Mouse (Mus musculus): ENCODE data around the gene Dpy30. TPM values are rescaled to one million over a fixed set of nuclear protein-coding genes. Genes with fewer than 3 reads are reported as not detected.
A peak's percentile ranks its signal among the peaks of the same experiment; 100 is the strongest.
"Not testable (repeated sequence)": the region's sequence is repeated elsewhere in the genome, so short reads cannot be mapped to it uniquely, and the experiment has no call there.

Gene Dpy30
- polyA plus RNA-seq, 1 experiment from 2014 or later, result 209 TPM

- H3K36me3 ChIP-seq, result peaks cover 16% of the 10 kb centered on the region; the same call in 1 of the 2 replicates
- H3K27me3 ChIP-seq (replicated peaks), result no peaks in the 10 kb centered on the region
- peak overlapping the region; percentile 82 for H3K4me2 ChIP-seq (replicated peaks)
- no peak; the same call in 1 of the 2 replicates for ATAC-seq (ENCODE audit: low FRiP score, low read depth)
- H3K4me3 ChIP-seq, result peak overlapping the region; percentile 77
- no peaks in the 10 kb centered on the region for H3K9me3 ChIP-seq
- peaks cover 8% of the 10 kb centered on the region for H3K4me1 ChIP-seq
- H3K9ac ChIP-seq, result peak overlapping the region; percentile 68
- under 1% methylated on average over 45 of the region's 45 CpGs for WGBS
- H3K27ac ChIP-seq, result peak overlapping the region; percentile 84
These were observed 8.1 kb downstream of the Dpy30 start for GRCm38 (mm10) chr17:74315445-74316308.

GRCm38 (mm10) chr17:74306021-74306420 is 17.7 kb downstream of the Dpy30 start:
- no peak overlapping the region for H3K9ac ChIP-seq
- H3K36me3 ChIP-seq, result peaks cover 51% of the 10 kb centered on the region
- H3K27me3 ChIP-seq (replicated peaks), result no peaks in the 10 kb centered on the region
- WGBS, result 92% methylated on average over 1 of the region's 1 CpGs
- H3K9me3 ChIP-seq, result no peaks in the 10 kb centered on the region
- no peak overlapping the region for H3K4me3 ChIP-seq
- H3K27ac ChIP-seq, result no peak overlapping the region
- no peaks in the 10 kb centered on the region for H3K4me1 ChIP-seq
- no peak overlapping the region for H3K4me2 ChIP-seq (replicated peaks)
- ATAC-seq (ENCODE audit: low FRiP score, low read depth), result no peak

- no peak overlapping the region for H3K4me2 ChIP-seq (replicated peaks)
- no peak for ATAC-seq (ENCODE audit: low FRiP score, low read depth)
- no peaks in the 10 kb centered on the region for H3K9me3 ChIP-seq
- peaks cover 53% of the 10 kb centered on the region for H3K36me3 ChIP-seq
- H3K4me3 ChIP-seq, result no peak overlapping the region
- H3K4me1 ChIP-seq, result no peaks in the 10 kb centered on the region
- 95% methylated on average over 4 of the region's 4 CpGs for WGBS
- no peak overlapping the region for H3K27ac ChIP-seq
- H3K9ac ChIP-seq, result no peak overlapping the region
- no peaks in the 10 kb centered on the region for H3K27me3 ChIP-seq (replicated peaks)
These were observed 18.1 kb downstream of the Dpy30 start for GRCm38 (mm10) chr17:74305616-74306015.

- H3K4me3 ChIP-seq, result no peak overlapping the region
- H3K36me3 ChIP-seq, result peaks cover 49% of the 10 kb centered on the region
These were observed 19.7 kb downstream of the Dpy30 start for GRCm38 (mm10) chr17:74304060-74304459.

GRCm38 (mm10) chr17:74300089-74300488 is 23.7 kb downstream of the Dpy30 start:
- Histone ChIP-seq H3K9ac (no peak overlapping the region), H3K27me3 (replicated peaks) (no peaks in the 10 kb centered on the region), H3K36me3 (peaks cover 30% of the 10 kb centered on the region), H3K4me3 (no peak overlapping the region), H3K4me2 (replicated peaks) (no peak overlapping the region), H3K4me1 (no peaks in the 10 kb centered on the region), H3K27ac (no peak overlapping the region), H3K9me3 (no peaks in the 10 kb centered on the region)
- 89% methylated on average over 5 of the region's 5 CpGs for WGBS
- ATAC-seq (ENCODE audit: low FRiP score, low read depth), result no peak

More at GRCm38 (mm10) chr17:74304060-74304459, 19.7 kb downstream of the Dpy30 start:
- Histone ChIP-seq H3K27me3 (replicated peaks) (no peaks in the 10 kb centered on the region), H3K27ac (no peak overlapping the region), H3K4me1 (no peaks in the 10 kb centered on the region), H3K9me3 (no peaks in the 10 kb centered on the region), H3K9ac (no peak overlapping the region), H3K4me2 (replicated peaks) (no peak overlapping the region)
- WGBS, result 95% methylated on average over 4 of the region's 4 CpGs
- ATAC-seq (ENCODE audit: low FRiP score, low read depth), result no peak

GRCm38 (mm10) chr17:74296991-74297390 is 26.8 kb downstream of the Dpy30 start:
- ATAC-seq (ENCODE audit: low FRiP score, low read depth); H3K27ac ChIP-seq: not testable (repeated sequence)
- WGBS, result 96% methylated on average over 5 of the region's 5 CpGs

GRCm38 (mm10) chr17:74296076-74296823 is 27.5 kb downstream of the Dpy30 start:
- H3K4me2 ChIP-seq (replicated peaks), result peak overlapping the region; percentile 64
- no peaks in the 10 kb centered on the region for H3K27me3 ChIP-seq (replicated peaks)
- H3K4me3 ChIP-seq, result peak overlapping the region; percentile 89
- peak overlapping the region; percentile 87; the same call in 1 of the 2 replicates for H3K9ac ChIP-seq
- ATAC-seq (ENCODE audit: low FRiP score, low read depth), result no peak
- H3K27ac ChIP-seq, result 0 out of 2 replicates have a peak overlapping the region, but pooled peaks have one; percentile 92
- H3K36me3 ChIP-seq, result peaks cover 16% of the 10 kb centered on the region
- no peaks in the 10 kb centered on the region for H3K9me3 ChIP-seq
- WGBS, result 53% methylated on average over 11 of the region's 11 CpGs
- peaks cover 12% of the 10 kb centered on the region for H3K4me1 ChIP-seq

More at GRCm38 (mm10) chr17:74296991-74297390, 26.8 kb downstream of the Dpy30 start:
- H3K4me1 ChIP-seq; H3K9me3 ChIP-seq; H3K4me2 ChIP-seq (replicated peaks); H3K9ac ChIP-seq; H3K27me3 ChIP-seq (replicated peaks); H3K4me3 ChIP-seq: not testable (repeated sequence)
- H3K36me3 ChIP-seq, result peaks cover 20% of the 10 kb centered on the region

- under 1% methylated on average over 70 of the region's 110 CpGs for WGBS
- Histone ChIP-seq H3K27ac (peak within 1 kb of the TSS; percentile 92), H3K4me1 (peaks cover 18% of the 10 kb centered on the region), H3K9me3 (no peaks in the 10 kb centered on the region), H3K4me2 (replicated peaks) (peak within 1 kb of the TSS; percentile 64), H3K4me3 (peak within 1 kb of the TSS; percentile 89), H3K9ac (peak within 1 kb of the TSS; percentile 87), H3K27me3 (replicated peaks) (no peaks in the 10 kb centered on the region), H3K36me3 (peaks cover 10% of the 10 kb centered on the region)
- ATAC-seq (ENCODE audit: low FRiP score, low read depth), result peak; percentile 90
These were observed 28.4 kb downstream of the Dpy30 start, which contains the start of gene Memo1 for GRCm38 (mm10) chr17:74295026-74295970. TSS of gene Memo1 (minus strand) at chr17:74295521.

- Histone ChIP-seq H3K27me3 (replicated peaks) (no peaks in the 10 kb centered on the region), H3K9ac (peak overlapping the region; percentile 87), H3K4me2 (replicated peaks) (peak overlapping the region; percentile 64), H3K9me3 (no peaks in the 10 kb centered on the region), H3K27ac (peak overlapping the region; percentile 92), H3K36me3 (peaks cover 10% of the 10 kb centered on the region), H3K4me1 (peaks cover 18% of the 10 kb centered on the region), H3K4me3 (peak overlapping the region; percentile 89)
- WGBS, result under 1% methylated on average over 70 of the region's 80 CpGs
- peak; percentile 85 for ATAC-seq (ENCODE audit: low FRiP score, low read depth)
These were observed 29.2 kb downstream of the Dpy30 start for GRCm38 (mm10) chr17:74294426-74295025.

GRCm38 (mm10) chr17:74293687-74294425 is 29.9 kb downstream of the Dpy30 start:
- H3K4me2 ChIP-seq (replicated peaks), result peak overlapping the region; percentile 64
- H3K9me3 ChIP-seq, result no peaks in the 10 kb centered on the region
- 2% methylated on average over 18 of the region's 18 CpGs for WGBS
- H3K4me1 ChIP-seq, result peaks cover 18% of the 10 kb centered on the region
- H3K27ac ChIP-seq, result peak overlapping the region; percentile 92
- peak; percentile 1; the same call in 1 of the 2 replicates for ATAC-seq (ENCODE audit: low FRiP score, low read depth)
- peak overlapping the region; percentile 87 for H3K9ac ChIP-seq
- H3K4me3 ChIP-seq, result peak overlapping the region; percentile 89
- H3K27me3 ChIP-seq (replicated peaks), result no peaks in the 10 kb centered on the region
- H3K36me3 ChIP-seq, result peaks cover 6% of the 10 kb centered on the region
